Mouse (Mus musculus): ENCODE data around the gene Ccdc6.

- TF ChIP-seq GATA1 (IDR thresholded peaks at IDR 0.05; ENCODE audit: borderline replicate concordance, low read length) = no peak
- TF ChIP-seq FLI1 (IDR thresholded peaks at IDR 0.05; ENCODE audit: low read length) = no peak
Measured at GRCm38 (mm10) chr10:70195279-70195678, 98.4 kb downstream of the Ccdc6 start.
